Mouse (Mus musculus) erythroblast, embryonic 14.5 days (primary cell): ENCODE measurements around the gene Hoxb13.

Experiments
- GATA1 ChIP-seq: IDR thresholded peaks from 2 replicates; pipeline ENCODE4 v1.6.1; 2012; ENCODE audit warnings: low read length, inconsistent platforms, mixed read lengths
- TAL1 ChIP-seq: IDR thresholded peaks from 3 replicates; pipeline ENCODE4 v1.6.1; 2012; ENCODE audit warnings: low read length, inconsistent platforms, mixed read lengths

DNA sequence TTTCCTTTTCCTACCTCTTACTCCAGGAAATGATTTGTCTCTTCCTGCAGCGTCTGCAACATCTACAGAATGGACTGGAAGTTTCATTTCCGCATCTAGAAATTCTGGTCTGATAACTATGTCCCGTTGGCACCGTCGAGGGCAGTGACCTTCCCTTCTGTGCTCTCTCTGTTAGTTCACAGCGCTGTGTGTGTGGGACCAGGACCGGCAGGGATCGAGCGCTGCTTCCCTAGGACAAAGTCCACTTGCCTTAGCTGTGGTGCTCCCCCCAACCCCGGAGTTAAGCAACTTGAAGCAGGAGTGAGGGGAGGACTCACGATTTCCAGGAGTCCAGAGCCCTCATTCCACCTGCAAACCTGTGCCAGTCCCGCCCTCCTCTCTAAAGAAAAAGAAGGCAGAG is 29.3 kb upstream of the Hoxb13 start:
- TF ChIP-seq GATA1 (no peak), TAL1 (no peak)
